Mouse (Mus musculus): ENCODE measurements at regions not wholly inside any gene's neighbourhood (a gene's known extent, or its start where the extent isn't known, plus 50 kb on each side); places are given as distances from the start of the nearest gene placed in this dataset.

DNA sequence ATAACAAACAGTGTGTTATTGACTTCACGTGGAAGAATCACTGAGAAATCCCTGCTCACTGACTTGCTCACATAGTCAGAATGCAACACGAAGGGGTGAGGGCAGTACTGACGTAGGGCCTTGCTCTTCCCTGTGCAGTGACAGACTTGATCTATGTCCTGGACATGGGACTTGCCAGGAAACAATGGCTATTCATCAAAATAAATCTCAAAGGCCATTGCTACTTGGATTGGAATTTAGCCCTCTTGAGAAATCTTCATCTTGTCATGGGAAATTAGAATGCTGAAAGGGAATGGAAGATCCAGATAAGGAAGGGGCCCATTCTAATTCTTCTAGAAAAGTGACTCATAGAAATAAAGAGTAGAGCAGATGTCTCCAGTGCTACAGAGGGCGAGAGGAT, 158.0 kb upstream of the Sstr4 start:
- no peaks in the 10 kb centered on the region for H3K9me3 ChIP-seq (ENCODE audit: control insufficient read depth, low read length)
- no peaks in the 10 kb centered on the region for H3K36me3 ChIP-seq (replicated peaks; ENCODE audit: control insufficient read depth, insufficient read depth)
- H3K4me3 ChIP-seq (replicated peaks; ENCODE audit: low read length) = no peak overlapping the region
- no peak overlapping the region for H3K27ac ChIP-seq
- no peaks in the 10 kb centered on the region for H3K4me1 ChIP-seq (replicated peaks; ENCODE audit: control insufficient read depth, insufficient read depth, low read length)
- ATAC-seq (ENCODE audit: low FRiP score) (no peak), DNase-seq (ENCODE audit: low spot score) (no peak)
- no peak overlapping the region for H3K4me2 ChIP-seq (replicated peaks)
- H3K27me3 ChIP-seq (ENCODE audit: control insufficient read depth, insufficient read depth, low read length) = no peaks in the 10 kb centered on the region
- H3K9ac ChIP-seq = no peak overlapping the region
- WGBS = 71% methylated on average over 4 of the region's 4 CpGs

DNA sequence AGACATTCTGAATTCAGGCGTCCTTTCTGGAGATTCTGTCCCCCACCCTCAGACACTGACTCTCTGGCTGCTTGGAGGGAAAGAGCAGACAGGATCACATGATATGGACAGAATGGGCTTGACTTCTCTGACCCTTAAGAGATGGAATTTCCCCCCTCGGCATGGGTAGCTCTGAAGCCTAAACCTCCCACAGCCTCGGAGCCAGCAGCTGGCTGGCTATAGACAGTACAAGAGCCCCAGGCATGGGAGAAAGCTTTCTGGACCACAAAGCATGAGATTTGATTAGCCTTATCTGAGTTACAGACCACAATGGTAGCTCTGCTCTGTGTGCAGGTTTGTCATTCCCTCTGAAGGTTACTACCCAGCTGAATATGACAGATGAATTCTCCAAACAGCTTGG, 156.1 kb upstream of the Sstr4 start:
- Histone ChIP-seq H3K9me3 (ENCODE audit: control insufficient read depth, low read length) (no peaks in the 10 kb centered on the region), H3K4me2 (replicated peaks) (no peak overlapping the region), H3K4me1 (replicated peaks; ENCODE audit: control insufficient read depth, insufficient read depth, low read length) (no peaks in the 10 kb centered on the region), H3K4me3 (replicated peaks; ENCODE audit: low read length) (no peak overlapping the region), H3K9ac (no peak overlapping the region), H3K36me3 (replicated peaks; ENCODE audit: control insufficient read depth, insufficient read depth) (no peaks in the 10 kb centered on the region), H3K27me3 (ENCODE audit: control insufficient read depth, insufficient read depth, low read length) (no peaks in the 10 kb centered on the region), H3K27ac (no peak overlapping the region)
- WGBS = 52% methylated on average over 3 of the region's 3 CpGs
- DNase-seq (ENCODE audit: low spot score) = no peak
- no peak for ATAC-seq (ENCODE audit: low FRiP score)

DNA sequence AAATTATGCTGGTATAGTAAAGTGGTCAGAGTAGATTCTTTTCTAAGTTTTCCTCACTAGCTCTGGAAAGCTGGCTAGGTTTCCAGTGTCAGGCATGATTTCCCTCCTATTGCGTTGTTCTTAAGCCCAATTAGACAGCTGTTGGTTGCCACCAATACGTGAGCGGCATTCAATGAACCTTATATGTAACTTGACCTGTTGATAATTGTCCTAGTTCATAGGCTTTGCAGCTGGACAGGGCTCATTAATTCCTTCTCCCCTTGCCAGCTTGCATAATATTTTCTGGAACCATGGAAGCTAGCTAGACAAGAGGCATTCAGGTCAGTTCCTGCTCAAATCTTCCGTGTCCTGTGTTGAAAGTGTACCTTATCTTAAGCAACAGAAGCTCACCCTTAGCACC, 152.9 kb upstream of the Sstr4 start:
- no peak for ATAC-seq (ENCODE audit: low FRiP score)
- DNase-seq (ENCODE audit: low spot score) = no peak
- Histone ChIP-seq H3K9ac (no peak overlapping the region), H3K4me3 (replicated peaks; ENCODE audit: low read length) (no peak overlapping the region), H3K27me3 (ENCODE audit: control insufficient read depth, insufficient read depth, low read length) (no peaks in the 10 kb centered on the region), H3K4me2 (replicated peaks) (no peak overlapping the region), H3K27ac (no peak overlapping the region), H3K4me1 (replicated peaks; ENCODE audit: control insufficient read depth, insufficient read depth, low read length) (no peaks in the 10 kb centered on the region), H3K36me3 (replicated peaks; ENCODE audit: control insufficient read depth, insufficient read depth) (no peaks in the 10 kb centered on the region), H3K9me3 (ENCODE audit: control insufficient read depth, low read length) (no peaks in the 10 kb centered on the region)
- WGBS = 80% methylated on average over 4 of the region's 4 CpGs

DNA sequence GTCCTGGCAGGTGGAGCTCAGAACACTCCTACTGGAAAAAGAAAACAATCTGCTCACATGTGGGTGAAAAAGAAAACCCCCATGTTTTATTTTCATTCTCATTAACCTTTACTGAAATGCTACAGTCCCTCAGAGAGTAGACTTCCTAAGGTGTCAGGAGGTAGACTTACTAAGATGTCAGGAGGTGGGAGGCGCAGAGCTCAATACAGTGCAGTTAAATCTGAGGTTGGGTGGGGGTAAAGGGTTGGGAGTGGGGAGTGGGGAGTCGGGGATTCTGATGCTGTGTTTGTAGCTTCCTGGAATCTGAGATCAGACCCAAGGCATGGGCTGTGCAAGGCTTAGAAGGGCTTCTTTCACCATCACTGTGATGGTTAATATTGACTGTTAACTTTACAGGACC, 149.6 kb upstream of the Sstr4 start:
- WGBS = 83% methylated on average over 2 of the region's 2 CpGs

DNA sequence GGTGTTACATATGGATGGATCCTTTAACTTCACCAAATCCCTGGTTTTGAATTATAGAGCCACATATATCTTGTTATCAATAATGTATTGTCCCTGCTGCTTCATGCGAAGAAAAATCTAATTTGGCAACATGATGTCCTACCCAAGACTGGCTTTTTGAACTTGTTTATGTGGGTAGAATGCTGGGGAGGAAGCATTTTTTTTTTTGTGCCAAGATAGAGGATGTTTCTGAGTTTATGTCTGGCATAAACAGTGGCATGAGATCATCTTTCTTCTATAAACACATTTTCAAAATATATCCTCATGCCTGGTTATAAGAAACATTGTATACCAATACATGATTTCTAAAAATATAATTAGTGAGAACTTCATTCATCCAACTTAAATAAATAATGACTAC, 144.2 kb upstream of the Sstr4 start:
- no peaks in the 10 kb centered on the region for H3K9me3 ChIP-seq (ENCODE audit: control insufficient read depth, low read length)
- H3K9ac ChIP-seq = no peak overlapping the region
- DNase-seq (ENCODE audit: low spot score) = no peak
- no peaks in the 10 kb centered on the region for H3K4me1 ChIP-seq (replicated peaks; ENCODE audit: control insufficient read depth, insufficient read depth, low read length)
- H3K4me3 ChIP-seq (replicated peaks; ENCODE audit: low read length) = no peak overlapping the region
- no peaks in the 10 kb centered on the region for H3K27me3 ChIP-seq (ENCODE audit: control insufficient read depth, insufficient read depth, low read length)
- no peak overlapping the region for H3K27ac ChIP-seq
- H3K36me3 ChIP-seq (replicated peaks; ENCODE audit: control insufficient read depth, insufficient read depth) = no peaks in the 10 kb centered on the region
- H3K4me2 ChIP-seq (replicated peaks) = no peak overlapping the region
- ATAC-seq (ENCODE audit: low FRiP score) = no peak
- 94% methylated on average over 1 of the region's 1 CpGs for WGBS

More for the DNA sequence above, 149.6 kb upstream of the Sstr4 start:
- Histone ChIP-seq H3K4me2 (replicated peaks) (no peak overlapping the region), H3K9ac (no peak overlapping the region), H3K27me3 (ENCODE audit: control insufficient read depth, insufficient read depth, low read length) (no peaks in the 10 kb centered on the region), H3K4me1 (replicated peaks; ENCODE audit: control insufficient read depth, insufficient read depth, low read length) (no peaks in the 10 kb centered on the region), H3K4me3 (replicated peaks; ENCODE audit: low read length) (no peak overlapping the region), H3K9me3 (ENCODE audit: control insufficient read depth, low read length) (no peaks in the 10 kb centered on the region), H3K27ac (no peak overlapping the region), H3K36me3 (replicated peaks; ENCODE audit: control insufficient read depth, insufficient read depth) (no peaks in the 10 kb centered on the region)
- ATAC-seq (ENCODE audit: low FRiP score) (no peak), DNase-seq (ENCODE audit: low spot score) (no peak)

DNA sequence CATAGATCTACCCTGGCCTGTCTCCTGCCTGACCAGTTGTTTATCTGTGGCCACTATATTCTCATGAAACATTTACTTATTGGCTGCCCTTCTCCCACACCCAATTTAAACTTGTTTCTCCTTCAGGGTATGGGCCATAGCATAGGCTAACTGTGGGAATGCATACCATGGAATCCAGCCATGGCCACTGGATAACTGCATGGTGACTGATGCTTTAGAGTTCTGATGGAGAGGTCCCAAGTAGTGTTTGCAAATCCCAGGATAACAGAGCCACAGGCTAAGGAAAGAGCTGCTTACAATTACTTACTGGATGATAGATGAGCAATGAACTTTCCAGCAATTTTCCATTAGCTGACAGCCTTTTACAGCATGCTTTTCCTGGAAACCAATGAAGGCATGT, 139.5 kb upstream of the Sstr4 start:
- ATAC-seq (ENCODE audit: low FRiP score) (no peak), DNase-seq (ENCODE audit: low spot score) (no peak)
- H3K9ac ChIP-seq = no peak overlapping the region
- H3K27me3 ChIP-seq (ENCODE audit: control insufficient read depth, insufficient read depth, low read length) = no peaks in the 10 kb centered on the region
- H3K36me3 ChIP-seq (replicated peaks; ENCODE audit: control insufficient read depth, insufficient read depth) = no peaks in the 10 kb centered on the region
- no peak overlapping the region for H3K4me2 ChIP-seq (replicated peaks)
- no peak overlapping the region for H3K4me3 ChIP-seq (replicated peaks; ENCODE audit: low read length)
- H3K4me1 ChIP-seq (replicated peaks; ENCODE audit: control insufficient read depth, insufficient read depth, low read length) = no peaks in the 10 kb centered on the region
- no peak overlapping the region for H3K27ac ChIP-seq
- H3K9me3 ChIP-seq (ENCODE audit: control insufficient read depth, low read length) = no peaks in the 10 kb centered on the region

DNA sequence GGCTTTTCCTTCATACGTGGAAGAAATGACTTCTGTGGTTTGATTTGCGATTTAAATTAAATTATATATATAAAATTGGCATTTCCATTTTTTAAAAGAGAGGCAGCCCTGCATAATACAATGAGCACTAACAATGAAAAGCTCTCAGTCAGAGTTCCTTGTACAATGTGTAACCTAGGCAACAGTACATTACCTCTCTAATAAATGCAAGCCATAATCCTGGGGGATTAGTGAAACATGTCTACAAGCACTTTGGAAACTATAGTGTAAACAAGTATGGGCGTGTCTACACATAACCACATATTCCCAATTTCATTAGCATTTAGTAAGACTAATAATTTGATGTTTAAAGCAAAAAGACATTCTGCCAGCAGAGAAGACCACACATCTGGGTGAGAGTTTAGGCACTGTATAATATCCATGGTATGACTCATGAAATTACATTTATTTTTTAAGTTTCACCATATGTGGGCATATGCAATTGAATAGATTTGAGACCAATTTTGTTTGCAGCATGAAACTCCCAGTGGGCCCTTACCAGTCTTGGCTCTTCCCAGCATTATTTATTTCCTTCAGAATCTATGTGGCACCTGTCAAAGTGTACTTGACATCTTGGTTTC, 130.9 kb upstream of the Sstr4 start:
- Histone ChIP-seq H3K27ac (no peak overlapping the region), H3K4me2 (replicated peaks) (no peak overlapping the region), H3K9me3 (ENCODE audit: control insufficient read depth, low read length) (no peaks in the 10 kb centered on the region), H3K9ac (no peak overlapping the region), H3K27me3 (ENCODE audit: control insufficient read depth, insufficient read depth, low read length) (no peaks in the 10 kb centered on the region), H3K4me1 (replicated peaks; ENCODE audit: control insufficient read depth, insufficient read depth, low read length) (no peaks in the 10 kb centered on the region), H3K36me3 (replicated peaks; ENCODE audit: control insufficient read depth, insufficient read depth) (no peaks in the 10 kb centered on the region), H3K4me3 (replicated peaks; ENCODE audit: low read length) (no peak overlapping the region)
- peak; percentile 72; the same call in 1 of the 2 replicates for ATAC-seq (ENCODE audit: low FRiP score)
- no peak for DNase-seq (ENCODE audit: low spot score)
- 63% methylated on average over 3 of the region's 3 CpGs for WGBS

DNA sequence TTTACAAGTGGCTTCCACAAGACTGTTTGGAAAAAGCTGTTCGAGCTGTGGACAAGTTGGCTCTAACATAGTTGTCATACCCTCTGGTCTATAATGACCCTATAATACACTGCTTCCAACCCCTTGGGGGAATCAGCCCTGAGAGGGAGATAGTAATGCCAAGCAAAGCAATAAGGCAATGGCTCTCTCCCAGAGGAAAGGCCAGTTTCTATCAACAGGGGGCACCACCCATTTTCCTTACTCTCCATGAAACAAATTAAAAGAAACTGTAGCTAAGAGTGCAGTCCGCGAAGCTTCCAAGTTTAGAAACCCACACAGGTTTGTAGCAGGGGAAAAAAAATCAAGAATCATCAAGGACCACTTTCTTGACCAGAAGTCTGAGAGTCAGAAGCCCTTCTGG, 115.9 kb upstream of the Sstr4 start:
- Histone ChIP-seq H3K9ac (no peak overlapping the region), H3K9me3 (ENCODE audit: control insufficient read depth, low read length) (no peaks in the 10 kb centered on the region), H3K4me1 (replicated peaks; ENCODE audit: control insufficient read depth, insufficient read depth, low read length) (no peaks in the 10 kb centered on the region), H3K36me3 (replicated peaks; ENCODE audit: control insufficient read depth, insufficient read depth) (no peaks in the 10 kb centered on the region), H3K4me3 (replicated peaks; ENCODE audit: low read length) (no peak overlapping the region), H3K27me3 (ENCODE audit: control insufficient read depth, insufficient read depth, low read length) (no peaks in the 10 kb centered on the region), H3K27ac (no peak overlapping the region), H3K4me2 (replicated peaks) (no peak overlapping the region)
- ATAC-seq (ENCODE audit: low FRiP score) = no peak
- 96% methylated on average over 3 of the region's 3 CpGs for WGBS
- no peak for DNase-seq (ENCODE audit: low spot score)

DNA sequence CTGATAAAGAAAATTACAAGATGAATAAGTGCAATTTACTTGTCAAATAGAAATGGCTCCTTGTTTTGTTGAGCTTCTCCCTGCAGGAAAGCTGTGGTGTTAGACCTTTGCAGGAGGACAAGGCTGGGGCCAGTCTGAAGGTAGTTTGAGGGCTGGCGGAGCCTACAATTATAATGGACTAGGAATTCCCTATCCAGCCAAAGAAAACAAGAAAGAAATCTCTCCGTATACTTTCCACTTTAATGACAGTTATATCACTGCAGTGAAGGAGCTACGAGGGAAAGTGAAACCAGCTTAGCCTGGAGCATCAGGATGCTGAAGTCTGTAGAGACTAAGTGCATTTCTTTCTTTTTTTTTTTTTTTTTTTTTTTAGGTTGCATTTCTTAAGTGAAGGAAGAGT, 104.8 kb upstream of the Sstr4 start:
- no peak for ATAC-seq (ENCODE audit: low FRiP score)
- WGBS = 86% methylated on average over 3 of the region's 3 CpGs
- H3K36me3 ChIP-seq (replicated peaks; ENCODE audit: control insufficient read depth, insufficient read depth) = no peaks in the 10 kb centered on the region

DNA sequence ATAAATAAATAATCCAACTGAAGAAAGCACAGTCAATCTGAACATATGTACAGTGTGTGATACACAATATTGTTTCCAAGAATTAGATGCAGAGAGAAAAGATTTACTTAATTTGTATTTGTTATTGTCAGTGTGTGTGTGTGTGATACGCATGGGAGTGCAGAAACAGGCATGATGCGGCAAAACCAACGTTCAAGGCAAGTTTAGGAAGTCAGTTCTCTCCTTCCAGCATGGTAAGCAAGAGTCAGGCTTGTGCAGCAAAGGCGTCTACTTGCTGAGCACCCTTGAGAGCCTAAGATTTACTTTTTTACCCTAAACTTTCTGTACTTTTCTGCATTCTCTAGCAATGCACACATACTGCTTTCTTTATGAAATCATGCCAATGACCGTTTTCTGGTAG, 102.7 kb upstream of the Sstr4 start:
- no peak overlapping the region for H3K4me2 ChIP-seq (replicated peaks)
- H3K9me3 ChIP-seq (ENCODE audit: control insufficient read depth, low read length) = no peaks in the 10 kb centered on the region
- H3K4me1 ChIP-seq (replicated peaks; ENCODE audit: control insufficient read depth, insufficient read depth, low read length) = no peaks in the 10 kb centered on the region
- no peak for DNase-seq (ENCODE audit: low spot score)
- no peak for ATAC-seq (ENCODE audit: low FRiP score)
- H3K27me3 ChIP-seq (ENCODE audit: control insufficient read depth, insufficient read depth, low read length) = no peaks in the 10 kb centered on the region
- H3K9ac ChIP-seq = no peak overlapping the region
- 92% methylated on average over 5 of the region's 5 CpGs for WGBS
- H3K4me3 ChIP-seq (replicated peaks; ENCODE audit: low read length) = no peak overlapping the region
- H3K27ac ChIP-seq = no peak overlapping the region
- no peaks in the 10 kb centered on the region for H3K36me3 ChIP-seq (replicated peaks; ENCODE audit: control insufficient read depth, insufficient read depth)

More for the DNA sequence above, 104.8 kb upstream of the Sstr4 start:
- Histone ChIP-seq H3K9me3 (ENCODE audit: control insufficient read depth, low read length) (no peaks in the 10 kb centered on the region), H3K4me1 (replicated peaks; ENCODE audit: control insufficient read depth, insufficient read depth, low read length) (no peaks in the 10 kb centered on the region), H3K4me3 (replicated peaks; ENCODE audit: low read length) (no peak overlapping the region), H3K27me3 (ENCODE audit: control insufficient read depth, insufficient read depth, low read length) (no peaks in the 10 kb centered on the region), H3K27ac (no peak overlapping the region), H3K9ac (no peak overlapping the region), H3K4me2 (replicated peaks) (no peak overlapping the region)
- DNase-seq (ENCODE audit: low spot score) = no peak
